Mouse (Mus musculus): ENCODE data around the gene Phkb.

GRCm38 (mm10) chr8:86028646-86029312 lies 188.0 kb downstream of the Phkb start:
- no peak for TF ChIP-seq POLR2A (IDR thresholded peaks at IDR 0.05; ENCODE audit: low read depth, low read length)
- TF ChIP-seq CTCF (IDR thresholded peaks at IDR 0.05; ENCODE audit: extremely low read depth, insufficient read length, insufficient replicate concordance, low read depth, low read length): no peak

Measured in small intestine, adult 2 months (tissue).